Mouse (Mus musculus) liver, postnatal 0 days (tissue): ENCODE results near the gene Kalrn. TPM values are rescaled to one million over a fixed set of nuclear protein-coding genes. Genes with fewer than 3 reads are reported as not detected.

ENCODE experiments used
- ATAC-seq: fragments of 200-750 bp; cut with Nextera tagmentation; 2 replicates; pipeline ENCODE4 v1.8.0; 2017; ENCODE audit warnings: mild to moderate bottlenecking, moderate library complexity
- DNase-seq: peaks from one replicate; pipeline ENCODE4 v3.0.0-alpha.2; 2016
- H3K27ac ChIP-seq: fragments of 300-500 bp; sonication (generic); 2 replicates; pipeline ENCODE4 v1.5.1; 2014; ENCODE audit warnings: antibody characterized with exemption, moderate library complexity, mild to moderate bottlenecking, low read depth
- H3K27me3 ChIP-seq: fragments of 300-500 bp; sonication (generic); 2 replicates; pipeline ENCODE4 v1.6.1; 2014; ENCODE audit warnings: low read length, control low read depth, mixed read lengths; ENCODE audit not compliant: insufficient read depth
- H3K36me3 ChIP-seq: fragments of 300-500 bp; sonication (generic); replicated peaks from 2 replicates; pipeline ENCODE4 v1.6.1; 2014; ENCODE audit warnings: mild to moderate bottlenecking, control low read depth, low read length, moderate library complexity, mixed read lengths; ENCODE audit not compliant: insufficient read depth
- H3K4me1 ChIP-seq: fragments of 300-500 bp; sonication (generic); 2 replicates; pipeline ENCODE4 v1.6.1; 2014; ENCODE audit warnings: antibody characterized with exemption, mild to moderate bottlenecking, control low read depth; ENCODE audit not compliant: insufficient read depth
- H3K4me2 ChIP-seq: fragments of 300-500 bp; sonication (generic); 2 replicates; pipeline ENCODE4 v1.6.1; 2014; ENCODE audit warnings: low read depth, mild to moderate bottlenecking, low read length, moderate library complexity, mixed read lengths
- H3K4me3 ChIP-seq: fragments of 300-500 bp; sonication (generic); 2 replicates; pipeline ENCODE4 v1.5.1; 2014; ENCODE audit warnings: low read depth, low read length
- H3K9ac ChIP-seq: fragments of 300-500 bp; sonication (generic); replicated peaks from 2 replicates; pipeline ENCODE4 v1.6.1; 2014; ENCODE audit warnings: mild to moderate bottlenecking, moderate library complexity
- H3K9me3 ChIP-seq: fragments of 300-500 bp; sonication (generic); 2 replicates; pipeline ENCODE4 v1.6.1; 2016; ENCODE audit warnings: mild to moderate bottlenecking, control low read depth, low read length, mixed read lengths
- CTCF ChIP-seq: sonication (generic); IDR thresholded peaks from 2 replicates; pipeline ENCODE4 v1.5.1; 2016; ENCODE audit warnings: antibody characterized with exemption, low read depth
- EP300 ChIP-seq: IDR thresholded peaks from 2 replicates; pipeline ENCODE4 v1.6.1; 2016; ENCODE audit warnings: antibody characterized with exemption, low read depth, mild to moderate bottlenecking
- WGBS: fragments of 180-500 bp; shearing (Covaris S2); extraction: QIAGEN DNeasy Blood & Tissue Kit; methylation state at CpG from one replicate; pipeline ENCODE4 v1.1.7; 2014; ENCODE audit not compliant: insufficient replicate concordance; 5-methylcytosine and 5-hydroxymethylcytosine counted together
- polyA plus RNA-seq: library from polyadenylated mRNA; unstranded; fragments of >200 nt; fragmentation: Nextera tagmentation; extraction: Ambion mirVana; gene quantifications from 2 replicates; pipeline ENCODE4 v1.2.1, GENCODE M21; 2015

The Kalrn gene
- polyA plus RNA-seq, 1 experiment from 2014 or later = 16.7 TPM

DNA sequence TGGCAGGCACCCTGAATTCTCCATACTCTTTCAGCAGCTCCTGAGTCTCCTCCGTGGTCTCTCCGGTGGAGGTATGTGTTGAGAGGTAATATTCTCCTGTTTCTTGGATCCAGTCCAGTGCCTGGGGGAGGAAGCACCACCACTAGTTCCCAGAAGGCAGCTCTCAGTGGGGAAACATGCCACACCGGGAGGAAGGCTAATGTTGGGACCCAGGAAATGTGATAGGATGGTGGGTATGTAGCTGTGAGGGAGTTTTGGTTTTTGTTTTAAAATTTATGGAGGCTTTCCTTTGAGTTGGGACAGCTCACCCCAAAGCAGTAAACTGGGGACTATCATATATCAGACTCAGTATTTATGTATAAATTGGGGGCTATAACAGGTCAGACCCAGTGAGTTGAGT is 361.2 kb downstream of the Kalrn start:
- TF ChIP-seq EP300 (no peak), CTCF (no peak)

GRCm38 (mm10) chr16:34211243-34211642 is 362.1 kb downstream of the Kalrn start:
- Histone ChIP-seq H3K9ac (no peak overlapping the region), H3K4me3 (no peak overlapping the region), H3K36me3 (no peaks in the 10 kb centered on the region), H3K4me1 (no peaks in the 10 kb centered on the region), H3K9me3 (no peaks in the 10 kb centered on the region), H3K4me2 (0 out of 2 replicates have a peak overlapping the region, but pooled peaks have one; percentile 13), H3K27me3 (no peaks in the 10 kb centered on the region), H3K27ac (no peak overlapping the region)
- ATAC-seq (no peak), DNase-seq (no peak)
- TF ChIP-seq CTCF = no peak
- TF ChIP-seq EP300 = no peak
- 55% methylated on average over 12 of the region's 12 CpGs for WGBS

More for the DNA sequence above, 361.2 kb downstream of the Kalrn start:
- H3K4me1 ChIP-seq = no peaks in the 10 kb centered on the region
- no peaks in the 10 kb centered on the region for H3K9me3 ChIP-seq
- H3K4me3 ChIP-seq = no peak overlapping the region
- H3K27me3 ChIP-seq = no peaks in the 10 kb centered on the region
- whole genome bisulfite sequencing = 86% methylated on average over 3 of the region's 3 CpGs
- ATAC-seq (no peak), DNase-seq (no peak)
- no peaks in the 10 kb centered on the region for H3K36me3 ChIP-seq
- H3K9ac ChIP-seq = no peak overlapping the region
- H3K27ac ChIP-seq = no peak overlapping the region
- H3K4me2 ChIP-seq = no peak overlapping the region

- no peak for TF ChIP-seq CTCF
- no peak for TF ChIP-seq EP300
- no peaks in the 10 kb centered on the region for H3K9me3 ChIP-seq
- no peak overlapping the region for H3K4me3 ChIP-seq
- H3K27ac ChIP-seq = no peak overlapping the region
- H3K9ac ChIP-seq = no peak overlapping the region
- 50% methylated on average over 5 of the region's 5 CpGs for WGBS
- H3K27me3 ChIP-seq = no peaks in the 10 kb centered on the region
- DNase-seq = no peak
- peak; percentile 38 for ATAC-seq
- H3K4me1 ChIP-seq = no peaks in the 10 kb centered on the region
- no peak overlapping the region for H3K4me2 ChIP-seq
- no peaks in the 10 kb centered on the region for H3K36me3 ChIP-seq
Measured at GRCm38 (mm10) chr16:34208748-34209147, 364.6 kb downstream of the Kalrn start.

GRCm38 (mm10) chr16:34207972-34208371 is 365.4 kb downstream of the Kalrn start:
- Histone ChIP-seq H3K4me2 (no peak overlapping the region), H3K9ac (no peak overlapping the region), H3K4me1 (no peaks in the 10 kb centered on the region), H3K27ac (no peak overlapping the region), H3K27me3 (no peaks in the 10 kb centered on the region), H3K36me3 (no peaks in the 10 kb centered on the region), H3K9me3 (no peaks in the 10 kb centered on the region), H3K4me3 (no peak overlapping the region)
- TF ChIP-seq EP300 (no peak), CTCF (no peak)
- WGBS = 82% methylated on average over 5 of the region's 5 CpGs
- DNase-seq (no peak), ATAC-seq (no peak)

GRCm38 (mm10) chr16:34204527-34205139 is 368.7 kb downstream of the Kalrn start:
- no peak overlapping the region for H3K4me2 ChIP-seq
- ATAC-seq (no peak), DNase-seq (no peak)
- H3K36me3 ChIP-seq = no peaks in the 10 kb centered on the region
- no peak overlapping the region for H3K9ac ChIP-seq
- no peak overlapping the region for H3K27ac ChIP-seq
- H3K4me1 ChIP-seq = no peaks in the 10 kb centered on the region
- H3K4me3 ChIP-seq = no peak overlapping the region
- H3K9me3 ChIP-seq = no peaks in the 10 kb centered on the region
- 78% methylated on average over 13 of the region's 13 CpGs for WGBS
- TF ChIP-seq EP300 (no peak), CTCF (no peak)
- H3K27me3 ChIP-seq = no peaks in the 10 kb centered on the region

DNA sequence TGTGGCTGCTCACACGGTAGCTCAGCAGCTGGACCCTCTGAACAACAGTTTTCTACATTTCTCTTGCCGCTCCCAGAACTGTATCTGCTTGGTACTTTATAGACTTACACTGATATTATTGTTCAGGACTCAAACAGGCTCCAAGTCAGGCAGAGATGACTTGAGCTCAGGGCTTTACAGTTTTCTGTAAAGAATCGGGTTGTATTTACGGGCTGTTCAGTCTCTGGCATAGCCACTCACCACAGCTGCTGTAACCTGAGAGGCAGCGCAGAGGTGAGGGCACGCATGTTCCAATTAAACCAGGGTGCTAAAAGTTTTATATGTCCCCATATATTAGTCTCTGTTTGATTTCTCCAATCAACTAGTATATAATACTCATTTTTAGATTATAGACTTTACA is 373.8 kb downstream of the Kalrn start:
- Histone ChIP-seq H3K4me1 (no peaks in the 10 kb centered on the region), H3K27ac (no peak overlapping the region), H3K4me2 (no peak overlapping the region), H3K27me3 (no peaks in the 10 kb centered on the region), H3K4me3 (no peak overlapping the region), H3K9me3 (no peaks in the 10 kb centered on the region), H3K36me3 (no peaks in the 10 kb centered on the region), H3K9ac (no peak overlapping the region)
- 76% methylated on average over 6 of the region's 6 CpGs for WGBS
- DNase-seq (no peak), ATAC-seq (no peak)
- TF ChIP-seq CTCF (no peak), EP300 (no peak)
